Mouse (Mus musculus): Measurements from ENCODE around the gene Prkcsh. TPM values are rescaled to one million over a fixed set of nuclear protein-coding genes. Genes with fewer than 3 reads are reported as not detected.
A peak's percentile ranks its signal among the peaks of the same experiment; 100 is the strongest.

The Prkcsh gene
- polyA plus RNA-seq, 1 experiment from 2014 or later: 102 TPM

- no peak for ATAC-seq (ENCODE audit: insufficient read depth, low FRiP score)
- peak overlapping the region; percentile 45; the same call in 1 of the 2 replicates for H3K4me3 ChIP-seq (replicated peaks; ENCODE audit: low read length)
- no peak overlapping the region for H3K9ac ChIP-seq (ENCODE audit: low read length)
- peaks cover 31% of the 10 kb centered on the region for H3K4me1 ChIP-seq (ENCODE audit: control insufficient read depth, insufficient read depth, low read length)
- no peaks in the 10 kb centered on the region for H3K36me3 ChIP-seq (ENCODE audit: control insufficient read depth, insufficient read depth, low read length)
- 13% methylated on average over 26 of the region's 26 CpGs for WGBS
- peak overlapping the region; percentile 69; the same call in 1 of the 2 replicates for H3K4me2 ChIP-seq (ENCODE audit: low read depth, low read length)
- peaks cover 20% of the 10 kb centered on the region for H3K27me3 ChIP-seq (ENCODE audit: control insufficient read depth, insufficient read depth, low read length)
- no peaks in the 10 kb centered on the region for H3K9me3 ChIP-seq (replicated peaks; ENCODE audit: control insufficient read depth, low read length)
- H3K27ac ChIP-seq (ENCODE audit: low read length): no peak overlapping the region
These were observed 41.9 kb upstream of the Prkcsh start for GRCm38 (mm10) chr9:21960558-21961208.

- H3K27me3 ChIP-seq (ENCODE audit: control insufficient read depth, insufficient read depth, low read length): peaks cover 20% of the 10 kb centered on the region
- no peaks in the 10 kb centered on the region for H3K36me3 ChIP-seq (ENCODE audit: control insufficient read depth, insufficient read depth, low read length)
- peak overlapping the region; percentile 64; the same call in 1 of the 2 replicates for H3K9ac ChIP-seq (ENCODE audit: low read length)
- ATAC-seq (ENCODE audit: insufficient read depth, low FRiP score): no peak
- H3K4me2 ChIP-seq (ENCODE audit: low read depth, low read length): peak overlapping the region; percentile 69
- no peak overlapping the region for H3K27ac ChIP-seq (ENCODE audit: low read length)
- peak overlapping the region; percentile 45 for H3K4me3 ChIP-seq (replicated peaks; ENCODE audit: low read length)
- peaks cover 28% of the 10 kb centered on the region for H3K4me1 ChIP-seq (ENCODE audit: control insufficient read depth, insufficient read depth, low read length)
- H3K9me3 ChIP-seq (replicated peaks; ENCODE audit: control insufficient read depth, low read length): no peaks in the 10 kb centered on the region
- 3% methylated on average over 35 of the region's 35 CpGs for WGBS
These were observed 41.1 kb upstream of the Prkcsh start for GRCm38 (mm10) chr9:21961366-21961980.

GRCm38 (mm10) chr9:21962010-21962409, 40.6 kb upstream of the Prkcsh start:
- peak overlapping the region; percentile 45 for H3K4me3 ChIP-seq (replicated peaks; ENCODE audit: low read length)
- peaks cover 28% of the 10 kb centered on the region for H3K4me1 ChIP-seq (ENCODE audit: control insufficient read depth, insufficient read depth, low read length)
- WGBS: under 1% methylated on average over 15 of the region's 15 CpGs
- no peaks in the 10 kb centered on the region for H3K36me3 ChIP-seq (ENCODE audit: control insufficient read depth, insufficient read depth, low read length)
- H3K27ac ChIP-seq (ENCODE audit: low read length): no peak overlapping the region
- no peaks in the 10 kb centered on the region for H3K9me3 ChIP-seq (replicated peaks; ENCODE audit: control insufficient read depth, low read length)
- no peak for ATAC-seq (ENCODE audit: insufficient read depth, low FRiP score)
- peak overlapping the region; percentile 69 for H3K4me2 ChIP-seq (ENCODE audit: low read depth, low read length)
- peak overlapping the region; percentile 64 for H3K9ac ChIP-seq (ENCODE audit: low read length)
- peaks cover 20% of the 10 kb centered on the region for H3K27me3 ChIP-seq (ENCODE audit: control insufficient read depth, insufficient read depth, low read length)

- Histone ChIP-seq H3K27me3 (ENCODE audit: control insufficient read depth, insufficient read depth, low read length) (peaks cover 20% of the 10 kb centered on the region), H3K4me3 (replicated peaks; ENCODE audit: low read length) (peak overlapping the region; percentile 45), H3K27ac (ENCODE audit: low read length) (no peak overlapping the region), H3K4me1 (ENCODE audit: control insufficient read depth, insufficient read depth, low read length) (peaks cover 28% of the 10 kb centered on the region), H3K9ac (ENCODE audit: low read length) (peak overlapping the region; percentile 64), H3K36me3 (ENCODE audit: control insufficient read depth, insufficient read depth, low read length) (no peaks in the 10 kb centered on the region), H3K9me3 (replicated peaks; ENCODE audit: control insufficient read depth, low read length) (no peaks in the 10 kb centered on the region), H3K4me2 (ENCODE audit: low read depth, low read length) (peak overlapping the region; percentile 69)
- peak; percentile 81 for ATAC-seq (ENCODE audit: insufficient read depth, low FRiP score)
- WGBS: 4% methylated on average over 34 of the region's 34 CpGs
These were observed 40.1 kb upstream of the Prkcsh start for GRCm38 (mm10) chr9:21962416-21963059.

GRCm38 (mm10) chr9:21963417-21963816, 39.2 kb upstream of the Prkcsh start, which contains the start of gene Epor:
Gene Epor, minus strand, starts transcription at chr9:21963506.
- 19% methylated on average over 8 of the region's 8 CpGs for WGBS
- H3K4me2 ChIP-seq (ENCODE audit: low read depth, low read length): peak within 1 kb of the TSS; percentile 69
- H3K4me1 ChIP-seq (ENCODE audit: control insufficient read depth, insufficient read depth, low read length): peaks cover 28% of the 10 kb centered on the region
- no peaks in the 10 kb centered on the region for H3K9me3 ChIP-seq (replicated peaks; ENCODE audit: control insufficient read depth, low read length)
- peaks cover 20% of the 10 kb centered on the region for H3K27me3 ChIP-seq (ENCODE audit: control insufficient read depth, insufficient read depth, low read length)
- peak within 1 kb of the TSS; percentile 64 for H3K9ac ChIP-seq (ENCODE audit: low read length)
- no peaks in the 10 kb centered on the region for H3K36me3 ChIP-seq (ENCODE audit: control insufficient read depth, insufficient read depth, low read length)
- peak; percentile 57; the same call in 1 of the 2 replicates for ATAC-seq (ENCODE audit: insufficient read depth, low FRiP score)
- no peak within 1 kb of the TSS for H3K27ac ChIP-seq (ENCODE audit: low read length)
- H3K4me3 ChIP-seq (replicated peaks; ENCODE audit: low read length): peak within 1 kb of the TSS; percentile 45

- Histone ChIP-seq H3K4me3 (replicated peaks; ENCODE audit: low read length) (no peak overlapping the region), H3K9ac (ENCODE audit: low read length) (no peak overlapping the region), H3K36me3 (ENCODE audit: control insufficient read depth, insufficient read depth, low read length) (no peaks in the 10 kb centered on the region), H3K4me2 (ENCODE audit: low read depth, low read length) (no peak overlapping the region), H3K27ac (ENCODE audit: low read length) (no peak overlapping the region), H3K9me3 (replicated peaks; ENCODE audit: control insufficient read depth, low read length) (no peaks in the 10 kb centered on the region), H3K27me3 (ENCODE audit: control insufficient read depth, insufficient read depth, low read length) (no peaks in the 10 kb centered on the region), H3K4me1 (ENCODE audit: control insufficient read depth, insufficient read depth, low read length) (no peaks in the 10 kb centered on the region; the same call in 1 of the 2 replicates)
- 39% methylated on average over 6 of the region's 6 CpGs for WGBS
- no peak for ATAC-seq (ENCODE audit: insufficient read depth, low FRiP score)
These were observed 33.7 kb upstream of the Prkcsh start for GRCm38 (mm10) chr9:21968883-21969282.

- no peaks in the 10 kb centered on the region for H3K36me3 ChIP-seq (ENCODE audit: control insufficient read depth, insufficient read depth, low read length)
- no peak overlapping the region for H3K4me3 ChIP-seq (replicated peaks; ENCODE audit: low read length)
- H3K9ac ChIP-seq (ENCODE audit: low read length): no peak overlapping the region
- no peaks in the 10 kb centered on the region for H3K9me3 ChIP-seq (replicated peaks; ENCODE audit: control insufficient read depth, low read length)
- no peaks in the 10 kb centered on the region for H3K27me3 ChIP-seq (ENCODE audit: control insufficient read depth, insufficient read depth, low read length)
- H3K4me2 ChIP-seq (ENCODE audit: low read depth, low read length): no peak overlapping the region
- WGBS: 87% methylated on average over 4 of the region's 4 CpGs
- no peaks in the 10 kb centered on the region for H3K4me1 ChIP-seq (ENCODE audit: control insufficient read depth, insufficient read depth, low read length)
- no peak overlapping the region for H3K27ac ChIP-seq (ENCODE audit: low read length)
- ATAC-seq (ENCODE audit: insufficient read depth, low FRiP score): no peak
These were observed 33.3 kb upstream of the Prkcsh start for GRCm38 (mm10) chr9:21969304-21969703.

GRCm38 (mm10) chr9:21976626-21977175, 25.9 kb upstream of the Prkcsh start:
- Histone ChIP-seq H3K27ac (ENCODE audit: low read length) (no peak overlapping the region), H3K36me3 (ENCODE audit: control insufficient read depth, insufficient read depth, low read length) (no peaks in the 10 kb centered on the region), H3K4me1 (ENCODE audit: control insufficient read depth, insufficient read depth, low read length) (no peaks in the 10 kb centered on the region), H3K9me3 (replicated peaks; ENCODE audit: control insufficient read depth, low read length) (no peaks in the 10 kb centered on the region), H3K9ac (ENCODE audit: low read length) (no peak overlapping the region), H3K4me3 (replicated peaks; ENCODE audit: low read length) (no peak overlapping the region), H3K4me2 (ENCODE audit: low read depth, low read length) (no peak overlapping the region), H3K27me3 (ENCODE audit: control insufficient read depth, insufficient read depth, low read length) (no peaks in the 10 kb centered on the region; the same call in 1 of the 2 replicates)
- no peak for ATAC-seq (ENCODE audit: insufficient read depth, low FRiP score)
- WGBS: 86% methylated on average over 10 of the region's 10 CpGs

GRCm38 (mm10) chr9:21977331-21977730, 25.3 kb upstream of the Prkcsh start:
- H3K9ac ChIP-seq (ENCODE audit: low read length): no peak overlapping the region
- H3K9me3 ChIP-seq (replicated peaks; ENCODE audit: control insufficient read depth, low read length): no peaks in the 10 kb centered on the region
- H3K4me2 ChIP-seq (ENCODE audit: low read depth, low read length): no peak overlapping the region
- no peak for ATAC-seq (ENCODE audit: insufficient read depth, low FRiP score)
- no peak overlapping the region for H3K27ac ChIP-seq (ENCODE audit: low read length)
- no peaks in the 10 kb centered on the region for H3K4me1 ChIP-seq (ENCODE audit: control insufficient read depth, insufficient read depth, low read length)
- no peaks in the 10 kb centered on the region; the same call in 1 of the 2 replicates for H3K27me3 ChIP-seq (ENCODE audit: control insufficient read depth, insufficient read depth, low read length)
- H3K36me3 ChIP-seq (ENCODE audit: control insufficient read depth, insufficient read depth, low read length): no peaks in the 10 kb centered on the region
- H3K4me3 ChIP-seq (replicated peaks; ENCODE audit: low read length): no peak overlapping the region
- 87% methylated on average over 5 of the region's 5 CpGs for WGBS
